Mouse (Mus musculus): ENCODE measurements around the gene Slc4a5.

Gene Slc4a5

GRCm38 (mm10) chr6:83352666-83353410 is 133.2 kb downstream of the Slc4a5 start:
- DNase-seq, result peak; percentile 94

All from cerebellum, adult 9-10 months (tissue).